Comparison of ENCODE assay signal across 12 mouse cellular contexts in the genomic region with DNA sequence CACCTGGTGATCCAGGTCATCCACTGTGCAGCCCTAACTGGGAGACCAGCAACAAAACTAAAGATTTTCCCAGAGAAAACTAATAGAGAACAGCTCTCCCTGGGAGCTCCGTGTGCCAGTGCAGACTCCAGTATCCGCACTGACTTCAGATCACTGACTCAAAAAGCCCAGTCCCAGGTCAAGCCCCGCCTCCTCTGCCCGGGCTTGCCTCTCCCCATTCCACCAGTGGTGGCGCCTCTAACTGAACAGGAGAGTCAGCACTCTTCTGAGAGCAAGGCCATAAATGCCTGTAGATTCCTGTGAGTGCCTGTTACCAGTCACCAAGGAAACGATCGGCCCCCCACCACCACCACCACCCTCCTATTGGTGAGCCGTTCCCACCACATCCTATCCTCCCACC. TPM values are rescaled to one million over a fixed set of nuclear protein-coding genes. Genes with fewer than 3 reads are reported as not detected.
DNase-seq lines count a peak whose midpoint lies in the region; ATAC-seq lines count a peak whose summit lies in the region.
"Had no signal": no experiment of that assay in that cellular context is flagged by ENCODE, and none has a peak within 500 bp of the region (broad histone marks: within the 10 kb centered on the region; RNA-seq: fewer than 3 reads in every experiment).

No protein-coding gene starts in this region.

- 49% methylated on average over 8 of the region's 8 CpGs for WGBS in lung, embryonic 16.5 days

- no peaks in the 10 kb centered on the region for H3K4me1 ChIP-seq in lung, embryonic 16.5 days (replicated peaks; ENCODE audit: control insufficient read depth, insufficient read depth, low read length)
- H3K4me1 ChIP-seq: forebrain, embryonic 13.5 days; limb, embryonic 13.5 days had no signal

- H3K27me3 ChIP-seq in lung, embryonic 16.5 days (ENCODE audit: control insufficient read depth, insufficient read depth, low read depth, low read length): no peaks in the 10 kb centered on the region
- H3K27me3 ChIP-seq: forebrain, embryonic 13.5 days; limb, embryonic 13.5 days; neural tube, embryonic 13.5 days had no signal

- H3K27ac ChIP-seq in lung, embryonic 16.5 days (ENCODE audit: low read length): no peak overlapping the region
- H3K27ac ChIP-seq: forebrain, embryonic 13.5 days; limb, embryonic 13.5 days; neural tube, embryonic 13.5 days had no signal

- H3K9me3 ChIP-seq in lung, embryonic 16.5 days (ENCODE audit: control insufficient read depth, low read length): no peaks in the 10 kb centered on the region
- H3K9me3 ChIP-seq: forebrain, embryonic 13.5 days; limb, embryonic 13.5 days; neural tube, embryonic 13.5 days had no signal

- H3K36me3 ChIP-seq in lung, embryonic 16.5 days (ENCODE audit: control insufficient read depth, insufficient read depth, low read length): no peaks in the 10 kb centered on the region
- H3K36me3 ChIP-seq: limb, embryonic 13.5 days; neural tube, embryonic 13.5 days had no signal

- peak; percentile 45 to 46 for DNase-seq in cerebellum, postnatal 10 days
- DNase-seq in cerebellum, postnatal 25 days: no peak
- no peak for DNase-seq in lung, adult 18-20 months
- peak; percentile 49 for DNase-seq in embryo, embryonic 10.5 days (ENCODE audit: low spot score)
- peak; percentile 24 for DNase-seq in naive thymus-derived CD4-positive, alpha-beta T cell, adult 2 months (ENCODE audit: low read depth)
- no peak for DNase-seq in spleen, postnatal 36 days (ENCODE audit: low spot score in 2 of 2)
- no peak for DNase-seq in right cerebral cortex, postnatal 14 days

- ATAC-seq in lung, embryonic 16.5 days (ENCODE audit: low read depth): 0 out of 2 replicates have a peak, but pooled peaks have one; percentile 4
- ATAC-seq: forebrain, embryonic 13.5 days; hindbrain, embryonic 16.5 days had no signal

- no peak overlapping the region for H3K4me3 ChIP-seq in lung, embryonic 16.5 days (ENCODE audit: low read length)
- H3K4me3 ChIP-seq: forebrain, embryonic 13.5 days; limb, embryonic 13.5 days; neural tube, embryonic 13.5 days had no signal

- H3K4me2 ChIP-seq in lung, embryonic 16.5 days (ENCODE audit: low read depth, low read length): no peak overlapping the region
- H3K4me2 ChIP-seq: forebrain, embryonic 13.5 days; limb, embryonic 13.5 days; neural tube, embryonic 13.5 days had no signal

- no peak overlapping the region for H3K9ac ChIP-seq in lung, embryonic 16.5 days (ENCODE audit: low read length)
- H3K9ac ChIP-seq: forebrain, embryonic 13.5 days; limb, embryonic 13.5 days; neural tube, embryonic 13.5 days had no signal

RNA-seq across cellular contexts. Expression of a gene that starts 53.4 kb away (rescaled TPM):
- 85.9 and 92.7 TPM in 2 replicates for polyA plus RNA-seq in lung, embryonic 16.5 days (2015; fragmentation: Nextera tagmentation; extraction: Ambion mirVana)

RNA-seq across cellular contexts. Expression of a gene that starts 53.4 kb away (rescaled TPM):
- polyA plus RNA-seq in lung, embryonic 16.5 days (2015; fragmentation: Nextera tagmentation; extraction: Ambion mirVana): 42.5 and 45.2 TPM in 2 replicates

Comparison
In these comparisons a context has a peak if more than half of its experiments do, and no peak if none do; other contexts are left out.
1. DNase-seq: peak in cerebellum, postnatal 10 days (2 of 2), embryo, embryonic 10.5 days (single experiment) and naive thymus-derived CD4-positive, alpha-beta T cell, adult 2 months (single experiment); none in cerebellum, postnatal 25 days (0 of 2), lung, adult 18-20 months (0 of 2), spleen, postnatal 36 days (0 of 2) and right cerebral cortex, postnatal 14 days (single experiment).